Mouse (Mus musculus) cerebellum, adult 11-12 months (tissue): ENCODE measurements around the gene Gm14214.

ENCODE experiments used
- DNase-seq: peaks from one replicate; pipeline ENCODE4 v3.0.0; 2022

Gm14214 gene

GRCm38 (mm10) chr2:154720315-154720714 is 49.5 kb downstream of the Gm14214 start:
- no peak for DNase-seq
